Mouse (Mus musculus): ENCODE measurements around the gene Gm42715. TPM values are rescaled to one million over a fixed set of nuclear protein-coding genes. Genes with fewer than 3 reads are reported as not detected.

Gene Gm42715
- polyA plus RNA-seq, 1 experiment from 2014 or later = 15.2 TPM

DNA sequence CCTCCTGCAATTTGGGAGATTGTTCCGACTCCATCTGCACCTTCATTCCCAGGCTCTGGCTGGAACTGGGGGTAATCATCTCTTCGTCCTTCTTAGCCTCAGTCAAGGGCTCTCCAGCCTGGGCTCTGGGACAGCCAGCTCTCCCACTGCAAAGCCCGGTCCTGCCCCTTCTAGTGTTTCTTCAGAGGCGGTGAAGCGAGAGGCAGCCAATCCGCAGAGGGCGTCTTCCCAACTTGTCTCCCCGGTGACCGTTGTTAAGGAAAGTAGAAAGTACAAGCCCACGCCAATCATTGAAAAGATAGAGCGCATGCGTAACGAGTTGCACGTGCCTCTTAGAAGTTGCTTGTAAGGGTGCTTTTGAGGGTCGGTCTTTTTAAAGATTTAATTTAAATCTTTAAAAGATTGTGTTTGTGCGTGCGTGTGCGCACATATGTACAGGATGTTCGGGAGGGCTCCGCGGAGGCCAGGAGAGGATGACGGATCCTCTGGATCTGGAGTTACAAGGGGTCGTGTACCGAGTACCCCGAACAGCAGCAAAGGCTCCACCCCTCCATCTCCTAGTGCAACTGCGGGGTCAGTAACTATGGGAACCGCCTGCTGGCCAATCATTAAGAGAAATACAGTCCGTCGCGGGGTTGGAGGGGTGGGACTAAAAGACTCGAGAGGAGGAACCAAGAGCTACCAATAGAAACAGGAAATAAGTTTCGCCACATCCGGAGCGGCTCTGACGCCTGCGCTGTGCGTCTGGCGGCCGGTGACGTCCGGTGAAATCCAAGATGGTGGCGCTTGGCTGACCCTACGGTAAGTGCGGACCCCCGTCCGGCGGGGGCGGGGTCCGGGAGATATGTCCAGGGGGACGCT is 68.9 kb downstream of the Gm42715 start, which contains the start of the genes Ccdc189 and Rnf40:
Ccdc189 (minus strand) TSS at position 585 of the 861 bp plus-strand sequence.
Rnf40 (plus strand) TSS at position 757 of the 861 bp plus-strand sequence.
- Histone ChIP-seq H3K27ac (ENCODE audit: low read length) (peak within 1 kb of the TSS; percentile 76), H3K4me2 (ENCODE audit: low read depth, low read length) (peak within 1 kb of the TSS; percentile 82), H3K36me3 (ENCODE audit: control insufficient read depth, insufficient read depth, low read length) (peaks cover 32% of the 10 kb centered on the region), H3K4me3 (ENCODE audit: low read length) (peak within 1 kb of the TSS; percentile 93), H3K27me3 (ENCODE audit: control insufficient read depth, insufficient read depth, low read depth, low read length) (no peaks in the 10 kb centered on the region), H3K9ac (ENCODE audit: low read length) (peak within 1 kb of the TSS; percentile 95), H3K9me3 (ENCODE audit: control insufficient read depth, low read length) (no peaks in the 10 kb centered on the region), H3K4me1 (replicated peaks; ENCODE audit: control insufficient read depth, insufficient read depth, low read length) (peaks cover 16% of the 10 kb centered on the region)
- WGBS = under 1% methylated on average over 50 of the region's 50 CpGs
- ATAC-seq (ENCODE audit: low read depth) = peak; percentile 98

DNA sequence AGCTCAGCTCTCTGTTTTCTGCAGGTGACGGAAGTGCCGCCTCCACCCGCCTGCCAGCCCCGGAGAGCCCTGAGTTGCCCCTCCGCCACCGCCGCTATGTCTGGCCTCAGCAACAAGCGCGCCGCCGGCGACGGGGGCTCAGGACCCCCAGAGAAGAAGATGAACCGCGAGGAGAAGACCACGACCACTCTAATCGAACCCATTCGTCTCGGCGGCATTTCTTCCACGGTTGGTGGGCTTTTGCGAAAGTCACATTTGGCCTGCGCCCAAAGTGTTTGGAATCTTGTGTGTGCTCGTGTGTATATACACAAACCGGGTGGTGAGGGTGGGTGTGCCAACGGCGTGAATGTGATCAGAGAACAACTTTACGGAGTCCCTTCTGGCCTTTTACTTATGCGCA is 69.5 kb downstream of the Gm42715 start:
- H3K9ac ChIP-seq (ENCODE audit: low read length) = peak overlapping the region; percentile 95
- H3K4me3 ChIP-seq (ENCODE audit: low read length) = peak overlapping the region; percentile 93
- H3K36me3 ChIP-seq (ENCODE audit: control insufficient read depth, insufficient read depth, low read length) = peaks cover 32% of the 10 kb centered on the region
- H3K9me3 ChIP-seq (ENCODE audit: control insufficient read depth, low read length) = no peaks in the 10 kb centered on the region
- WGBS = 3% methylated on average over 29 of the region's 29 CpGs
- no peak for ATAC-seq (ENCODE audit: low read depth)
- no peaks in the 10 kb centered on the region for H3K27me3 ChIP-seq (ENCODE audit: control insufficient read depth, insufficient read depth, low read depth, low read length)
- H3K4me1 ChIP-seq (replicated peaks; ENCODE audit: control insufficient read depth, insufficient read depth, low read length) = peaks cover 16% of the 10 kb centered on the region
- H3K4me2 ChIP-seq (ENCODE audit: low read depth, low read length) = peak overlapping the region; percentile 82
- peak overlapping the region; percentile 68 for H3K27ac ChIP-seq (ENCODE audit: low read length)

DNA sequence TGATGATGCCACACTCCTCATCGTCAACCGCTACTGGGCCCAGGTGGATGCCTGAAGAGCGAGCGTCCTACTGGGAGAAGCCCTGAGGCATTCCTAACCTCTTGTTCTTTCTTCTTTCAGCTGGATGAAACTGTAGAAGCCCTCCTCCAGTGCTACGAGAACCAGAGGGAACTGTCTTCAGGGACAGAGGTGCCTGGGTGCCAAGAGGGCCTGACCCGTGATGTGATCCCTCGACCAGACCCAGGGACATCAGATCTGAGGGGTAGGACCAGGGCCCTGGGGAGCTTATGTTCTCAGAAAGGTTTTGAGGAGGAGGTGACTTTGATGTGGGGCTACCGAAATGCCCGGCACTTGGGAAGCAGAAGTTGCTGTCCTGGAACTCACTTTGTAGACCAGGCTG is 70.3 kb downstream of the Gm42715 start:
- Histone ChIP-seq H3K27ac (ENCODE audit: low read length) (no peak overlapping the region), H3K9me3 (ENCODE audit: control insufficient read depth, low read length) (no peaks in the 10 kb centered on the region), H3K27me3 (ENCODE audit: control insufficient read depth, insufficient read depth, low read depth, low read length) (no peaks in the 10 kb centered on the region), H3K4me1 (replicated peaks; ENCODE audit: control insufficient read depth, insufficient read depth, low read length) (peaks cover 16% of the 10 kb centered on the region), H3K9ac (ENCODE audit: low read length) (peak overlapping the region; percentile 95), H3K4me2 (ENCODE audit: low read depth, low read length) (peak overlapping the region; percentile 82), H3K36me3 (ENCODE audit: control insufficient read depth, insufficient read depth, low read length) (peaks cover 38% of the 10 kb centered on the region), H3K4me3 (ENCODE audit: low read length) (peak overlapping the region; percentile 93)
- no peak for ATAC-seq (ENCODE audit: low read depth)
- 89% methylated on average over 9 of the region's 9 CpGs for WGBS

DNA sequence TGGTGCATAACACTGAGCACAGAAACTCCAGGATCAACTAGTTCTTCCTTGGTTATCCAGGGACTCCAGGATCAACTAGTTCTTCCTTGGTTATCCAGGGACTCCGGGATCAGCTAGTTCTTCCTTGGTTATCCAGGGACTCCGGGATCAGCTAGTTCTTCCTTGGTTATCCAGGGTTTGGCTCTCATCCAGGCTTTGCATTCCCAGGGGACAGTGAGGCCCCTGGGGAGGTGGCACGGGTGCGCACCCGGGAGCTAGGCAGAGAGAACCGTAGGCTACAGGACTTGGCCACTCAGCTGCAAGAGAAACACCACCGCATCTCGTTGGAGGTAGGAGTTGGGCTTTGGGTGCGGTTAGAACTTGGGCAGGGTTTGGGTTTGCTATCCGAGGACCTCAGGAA is 71.7 kb downstream of the Gm42715 start:
- Histone ChIP-seq H3K9ac (ENCODE audit: low read length) (no peak overlapping the region), H3K4me1 (replicated peaks; ENCODE audit: control insufficient read depth, insufficient read depth, low read length) (peaks cover 16% of the 10 kb centered on the region), H3K4me2 (ENCODE audit: low read depth, low read length) (no peak overlapping the region), H3K27me3 (ENCODE audit: control insufficient read depth, insufficient read depth, low read depth, low read length) (no peaks in the 10 kb centered on the region), H3K9me3 (ENCODE audit: control insufficient read depth, low read length) (no peaks in the 10 kb centered on the region), H3K27ac (ENCODE audit: low read length) (no peak overlapping the region), H3K36me3 (ENCODE audit: control insufficient read depth, insufficient read depth, low read length) (peaks cover 53% of the 10 kb centered on the region), H3K4me3 (ENCODE audit: low read length) (no peak overlapping the region)
- WGBS = 82% methylated on average over 10 of the region's 10 CpGs
- no peak for ATAC-seq (ENCODE audit: low read depth)

DNA sequence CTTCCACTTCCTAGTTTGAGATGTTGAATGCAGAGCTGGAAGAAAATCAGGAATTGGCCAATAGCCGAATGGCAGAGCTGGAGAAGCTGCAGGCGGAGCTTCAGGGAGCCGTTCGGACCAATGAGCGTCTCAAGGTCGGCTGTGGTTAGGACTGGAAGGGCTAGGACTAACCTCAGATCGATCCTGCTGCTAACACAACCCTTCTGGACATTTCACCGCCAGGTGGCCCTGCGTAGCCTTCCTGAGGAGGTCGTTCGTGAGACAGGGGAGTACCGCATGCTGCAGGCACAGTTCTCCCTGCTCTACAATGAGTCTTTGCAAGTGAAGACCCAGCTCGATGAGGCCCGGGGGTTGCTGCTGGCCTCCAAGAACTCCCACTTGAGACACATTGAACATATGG is 73.2 kb downstream of the Gm42715 start:
- Histone ChIP-seq H3K27ac (ENCODE audit: low read length) (no peak overlapping the region), H3K36me3 (ENCODE audit: control insufficient read depth, insufficient read depth, low read length) (peaks cover 60% of the 10 kb centered on the region), H3K4me1 (replicated peaks; ENCODE audit: control insufficient read depth, insufficient read depth, low read length) (peaks cover 9% of the 10 kb centered on the region), H3K4me2 (ENCODE audit: low read depth, low read length) (no peak overlapping the region), H3K27me3 (ENCODE audit: control insufficient read depth, insufficient read depth, low read depth, low read length) (no peaks in the 10 kb centered on the region), H3K9ac (ENCODE audit: low read length) (no peak overlapping the region), H3K4me3 (ENCODE audit: low read length) (no peak overlapping the region), H3K9me3 (ENCODE audit: control insufficient read depth, low read length) (no peaks in the 10 kb centered on the region)
- ATAC-seq (ENCODE audit: low read depth) = no peak
- WGBS = 85% methylated on average over 14 of the region's 14 CpGs

DNA sequence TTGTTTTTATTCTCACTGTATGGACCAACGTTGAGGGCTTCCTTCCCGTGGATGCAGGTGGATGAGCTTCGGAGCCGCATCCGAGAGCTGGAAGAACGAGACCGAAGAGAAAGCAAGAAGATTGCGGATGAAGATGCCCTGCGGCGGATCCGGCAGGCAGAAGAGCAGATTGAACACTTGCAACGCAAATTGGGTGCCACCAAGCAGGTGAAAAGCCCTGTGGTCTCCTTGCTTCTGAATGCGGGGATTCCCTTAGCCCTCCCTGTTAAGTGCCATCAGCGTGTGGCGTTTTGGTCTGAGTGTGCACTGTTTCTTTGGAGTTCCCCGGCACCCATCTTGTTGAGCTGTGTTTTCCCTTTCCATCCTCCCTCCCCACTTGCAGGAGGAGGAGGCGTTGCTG is 77.4 kb downstream of the Gm42715 start:
- Histone ChIP-seq H3K27me3 (ENCODE audit: control insufficient read depth, insufficient read depth, low read depth, low read length) (no peaks in the 10 kb centered on the region), H3K36me3 (ENCODE audit: control insufficient read depth, insufficient read depth, low read length) (peaks cover 68% of the 10 kb centered on the region), H3K9ac (ENCODE audit: low read length) (no peak overlapping the region), H3K4me2 (ENCODE audit: low read depth, low read length) (no peak overlapping the region), H3K27ac (ENCODE audit: low read length) (no peak overlapping the region), H3K9me3 (ENCODE audit: control insufficient read depth, low read length) (no peaks in the 10 kb centered on the region), H3K4me3 (ENCODE audit: low read length) (no peak overlapping the region), H3K4me1 (replicated peaks; ENCODE audit: control insufficient read depth, insufficient read depth, low read length) (no peaks in the 10 kb centered on the region)
- WGBS = 94% methylated on average over 17 of the region's 17 CpGs
- no peak for ATAC-seq (ENCODE audit: low read depth)

DNA sequence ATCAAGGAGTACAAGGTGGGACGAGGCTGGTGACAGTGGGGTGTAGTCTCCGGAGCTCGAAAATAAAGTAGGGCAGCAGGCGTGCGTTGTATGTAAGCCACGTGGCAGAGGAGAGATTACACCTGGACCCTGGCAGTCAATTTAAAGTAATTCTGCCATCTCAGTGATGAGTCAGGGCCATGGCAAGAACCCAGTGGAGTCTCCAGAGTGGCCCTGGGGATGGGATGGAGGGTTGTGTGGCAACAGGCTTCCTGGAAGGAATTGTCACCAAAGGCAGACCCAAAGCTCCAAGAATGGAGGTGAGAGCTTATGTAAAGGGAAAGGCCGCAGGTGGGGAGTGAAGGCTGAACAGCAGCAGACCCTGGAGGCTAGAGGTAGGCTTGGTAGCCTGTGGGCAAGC is 81.2 kb downstream of the Gm42715 start:
- no peaks in the 10 kb centered on the region for H3K4me1 ChIP-seq (replicated peaks; ENCODE audit: control insufficient read depth, insufficient read depth, low read length)
- peaks cover 44% of the 10 kb centered on the region for H3K36me3 ChIP-seq (ENCODE audit: control insufficient read depth, insufficient read depth, low read length)
- no peaks in the 10 kb centered on the region for H3K9me3 ChIP-seq (ENCODE audit: control insufficient read depth, low read length)
- H3K9ac ChIP-seq (ENCODE audit: low read length) = no peak overlapping the region
- H3K4me3 ChIP-seq (ENCODE audit: low read length) = no peak overlapping the region
- H3K27me3 ChIP-seq (ENCODE audit: control insufficient read depth, insufficient read depth, low read depth, low read length) = no peaks in the 10 kb centered on the region
- 88% methylated on average over 7 of the region's 7 CpGs for WGBS
- no peak overlapping the region for H3K4me2 ChIP-seq (ENCODE audit: low read depth, low read length)
- H3K27ac ChIP-seq (ENCODE audit: low read length) = no peak overlapping the region
- ATAC-seq (ENCODE audit: low read depth) = no peak

DNA sequence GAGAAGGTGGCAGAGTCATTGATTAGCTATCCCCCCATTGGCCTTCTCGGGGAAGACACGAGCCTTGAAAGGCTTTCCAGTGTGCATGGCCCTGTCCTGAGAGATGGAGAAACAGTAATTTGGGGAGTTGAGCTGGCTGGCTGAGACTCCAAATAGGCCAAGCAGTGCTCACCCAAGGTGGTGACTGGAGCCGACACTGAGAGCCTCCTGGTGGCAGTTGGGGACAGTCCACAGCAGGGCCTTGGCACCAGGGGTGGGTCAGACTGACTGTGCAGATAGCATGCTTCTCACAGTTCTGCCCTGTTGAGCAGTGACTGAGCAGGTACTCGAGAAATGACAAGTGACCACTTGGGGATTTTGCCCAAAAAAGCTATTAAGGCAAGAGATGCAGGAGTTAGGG is 82.4 kb downstream of the Gm42715 start:
- 82% methylated on average over 4 of the region's 4 CpGs for WGBS
- Histone ChIP-seq H3K27me3 (ENCODE audit: control insufficient read depth, insufficient read depth, low read depth, low read length) (no peaks in the 10 kb centered on the region), H3K9me3 (ENCODE audit: control insufficient read depth, low read length) (no peaks in the 10 kb centered on the region), H3K4me1 (replicated peaks; ENCODE audit: control insufficient read depth, insufficient read depth, low read length) (no peaks in the 10 kb centered on the region; the same call in 1 of the 2 replicates), H3K4me3 (ENCODE audit: low read length) (no peak overlapping the region), H3K9ac (ENCODE audit: low read length) (no peak overlapping the region), H3K4me2 (ENCODE audit: low read depth, low read length) (no peak overlapping the region), H3K36me3 (ENCODE audit: control insufficient read depth, insufficient read depth, low read length) (peaks cover 33% of the 10 kb centered on the region), H3K27ac (ENCODE audit: low read length) (no peak overlapping the region)
- ATAC-seq (ENCODE audit: low read depth) = no peak

DNA sequence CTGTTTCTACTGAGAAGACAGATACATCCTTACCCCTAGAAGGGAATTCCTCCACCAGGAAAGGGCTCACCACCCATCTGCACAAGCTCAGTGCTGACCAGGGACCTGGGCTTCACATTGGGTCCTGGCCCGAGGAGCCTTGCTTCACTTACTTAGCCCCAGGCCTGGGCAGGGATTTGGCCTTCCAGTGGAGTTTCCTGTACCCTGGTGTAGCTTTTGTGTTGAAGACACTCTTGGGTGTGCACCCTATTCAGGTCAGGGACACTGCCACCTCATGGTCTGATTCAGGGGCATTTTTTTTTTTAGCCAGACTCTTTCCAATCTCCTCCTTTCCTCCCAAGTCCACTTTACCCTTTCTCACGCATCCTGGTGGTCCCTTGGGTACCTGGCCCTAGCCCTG is 83.5 kb downstream of the Gm42715 start:
- H3K9me3 ChIP-seq (ENCODE audit: control insufficient read depth, low read length) = no peaks in the 10 kb centered on the region
- H3K4me3 ChIP-seq (ENCODE audit: low read length) = no peak overlapping the region
- no peak overlapping the region for H3K27ac ChIP-seq (ENCODE audit: low read length)
- ATAC-seq (ENCODE audit: low read depth) = no peak
- no peaks in the 10 kb centered on the region for H3K27me3 ChIP-seq (ENCODE audit: control insufficient read depth, insufficient read depth, low read depth, low read length)
- 91% methylated on average over 2 of the region's 2 CpGs for WGBS
- peaks cover 29% of the 10 kb centered on the region for H3K36me3 ChIP-seq (ENCODE audit: control insufficient read depth, insufficient read depth, low read length)
- H3K4me1 ChIP-seq (replicated peaks; ENCODE audit: control insufficient read depth, insufficient read depth, low read length) = peaks cover 2% of the 10 kb centered on the region; the same call in 1 of the 2 replicates
- no peak overlapping the region for H3K4me2 ChIP-seq (ENCODE audit: low read depth, low read length)
- H3K9ac ChIP-seq (ENCODE audit: low read length) = no peak overlapping the region
